Mouse (Mus musculus) hematopoietic stem cell, adult 5-6 weeks (primary cell): ENCODE measurements around the gene Trabd2b. TPM values are rescaled to one million over a fixed set of nuclear protein-coding genes. Genes with fewer than 3 reads are reported as not detected.

Source experiments
- ATAC-seq, 2 experiments: fragments of 125-278 bp in 1 of 2; replicated peaks in 1 of 2; 2 replicates each; pipeline ENCODE4 v1.8.0; 2016 to 2017; ENCODE audit warnings: inconsistent platforms in 2 of 2, mild to moderate bottlenecking in 2 of 2, moderate number of reproducible peaks in 2 of 2, low read depth in 1 of 2, moderate TSS enrichment in 1 of 2; ENCODE audit not compliant: low FRiP score in 2 of 2, poor library complexity in 2 of 2, severe bottlenecking in 2 of 2, insufficient read depth in 1 of 2, low TSS enrichment in 1 of 2
- total RNA-seq: library from RNA; stranded (forward); fragments of 172-1452, 232-1000 nt; gene quantifications from 2 replicates; pipeline ENCODE4 v1.2.3, GENCODE M21; 2017

Gene Trabd2b
- total RNA-seq, 1 experiment from 2014 or later: 0.10 TPM

DNA sequence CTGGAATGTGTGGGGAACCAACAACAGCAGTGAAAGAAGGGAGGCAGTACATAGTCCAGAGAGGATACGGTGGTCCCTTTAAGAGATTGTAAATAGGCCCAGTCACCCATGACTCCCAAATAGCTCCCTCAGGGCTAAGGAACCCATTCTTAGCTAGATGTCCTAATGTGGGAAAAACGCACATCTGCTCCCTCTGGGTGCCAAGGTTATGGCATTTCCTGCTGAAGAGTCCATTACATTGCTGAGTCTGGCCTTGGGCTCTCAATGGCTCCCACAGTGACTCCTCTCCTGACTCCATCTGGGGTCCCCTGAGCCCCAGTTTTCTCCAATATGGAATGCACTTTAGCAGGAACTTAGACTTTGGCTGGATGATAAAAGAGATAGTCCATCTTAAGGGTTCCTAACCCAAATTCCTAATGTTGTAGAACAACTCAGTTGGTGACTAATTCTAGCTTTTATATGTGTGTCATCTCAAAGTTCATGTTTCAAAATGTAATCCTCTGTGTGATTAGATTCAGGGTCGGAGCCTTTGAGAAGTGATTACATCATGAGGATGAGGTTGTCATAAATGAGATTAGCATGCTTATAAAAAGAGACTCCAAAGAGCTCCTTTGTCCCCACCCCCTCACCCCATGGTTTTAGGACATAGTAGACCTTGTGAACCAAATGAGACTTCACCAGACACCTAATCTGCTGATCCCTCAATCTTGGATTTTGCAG, 139.1 kb downstream of the Trabd2b start:
- ATAC-seq: no peak

- peak; percentile 56 to 65 for ATAC-seq
Measured at GRCm38 (mm10) chr4:114547658-114548448, 141.3 kb downstream of the Trabd2b start.

- ATAC-seq: no peak
Measured at GRCm38 (mm10) chr4:114549487-114549886, 143.0 kb downstream of the Trabd2b start.

GRCm38 (mm10) chr4:114550471-114551156, 144.1 kb downstream of the Trabd2b start:
- no peak for ATAC-seq

DNA sequence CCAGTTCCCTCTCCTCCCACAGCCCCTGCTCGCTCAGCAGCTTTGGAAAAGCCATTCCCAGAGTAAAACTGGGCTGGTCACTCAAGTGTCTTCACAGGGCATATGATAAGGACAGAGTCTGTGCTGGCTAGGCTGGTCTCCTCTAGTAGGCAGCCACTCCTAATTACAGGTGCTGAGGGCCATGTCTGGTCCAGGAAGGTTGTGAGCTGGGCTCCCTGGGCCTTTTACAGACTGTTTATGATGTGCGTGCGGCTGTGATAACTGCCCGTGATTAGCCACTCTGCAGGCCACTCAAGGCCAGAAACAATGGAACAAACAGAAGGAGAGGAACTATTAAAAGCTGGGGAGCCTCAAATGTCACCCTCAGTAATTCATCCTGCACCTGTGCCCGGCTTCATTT, 150.4 kb downstream of the Trabd2b start:
- no peak for ATAC-seq

- no peak for ATAC-seq
Measured at GRCm38 (mm10) chr4:114557731-114558130, 151.2 kb downstream of the Trabd2b start.

- ATAC-seq: no peak
Measured at GRCm38 (mm10) chr4:114558487-114558886, 152.0 kb downstream of the Trabd2b start.

DNA sequence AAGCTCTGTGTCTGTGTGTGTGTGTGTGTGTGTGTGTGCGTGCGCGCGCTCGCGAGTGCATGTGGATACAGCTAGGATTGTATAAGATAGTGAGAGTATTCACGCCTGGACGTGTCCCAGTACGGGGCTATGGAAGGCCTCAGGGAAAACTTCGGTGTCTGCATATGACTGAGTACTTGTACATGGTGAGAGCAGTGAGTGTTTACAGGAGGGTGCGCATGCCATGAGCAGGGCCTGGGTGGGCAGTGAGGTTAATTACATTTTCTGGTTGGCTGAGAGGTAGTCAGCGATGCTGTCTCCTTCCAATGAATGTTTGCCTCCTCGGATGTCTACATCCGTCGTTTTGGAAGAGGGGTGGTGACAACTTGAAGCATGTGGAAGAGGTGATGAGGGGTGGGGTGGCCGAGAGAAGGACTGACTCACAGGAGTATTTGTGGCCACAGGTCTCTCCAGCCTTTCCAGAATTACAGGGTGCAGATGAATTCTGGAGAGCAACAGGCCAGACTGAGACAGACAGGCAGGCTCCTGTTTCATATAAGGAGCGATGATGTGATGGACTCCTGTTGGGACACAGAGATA, 154.2 kb downstream of the Trabd2b start:
- ATAC-seq: no peak

DNA sequence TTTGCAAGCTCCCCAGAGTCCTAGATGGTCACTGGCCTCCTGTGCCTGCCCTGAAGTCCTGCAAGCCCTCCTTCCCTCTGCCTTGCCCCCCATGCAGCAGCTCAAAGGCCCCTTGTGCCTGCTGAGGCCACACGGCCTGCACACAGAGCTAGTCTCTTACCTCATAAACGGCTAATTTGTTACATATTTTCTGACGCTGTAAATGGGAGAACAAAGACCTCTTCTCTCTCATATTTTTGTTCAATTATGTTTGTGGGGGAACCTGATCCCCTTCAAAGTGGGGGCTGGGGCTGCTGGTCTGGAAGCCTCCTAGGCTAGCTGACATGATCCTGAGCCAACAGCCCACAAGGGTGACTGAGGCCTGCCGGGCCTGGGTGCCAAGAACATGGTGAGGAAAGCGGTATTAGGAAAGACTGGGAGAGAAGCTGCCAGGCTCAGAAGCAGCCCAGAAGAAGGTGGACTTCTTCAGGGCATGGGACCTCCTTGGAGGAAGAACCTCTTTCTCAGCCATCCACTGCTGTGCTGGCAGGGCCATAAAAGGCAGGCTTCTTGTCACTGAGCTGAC, 157.7 kb downstream of the Trabd2b start:
- no peak for ATAC-seq

DNA sequence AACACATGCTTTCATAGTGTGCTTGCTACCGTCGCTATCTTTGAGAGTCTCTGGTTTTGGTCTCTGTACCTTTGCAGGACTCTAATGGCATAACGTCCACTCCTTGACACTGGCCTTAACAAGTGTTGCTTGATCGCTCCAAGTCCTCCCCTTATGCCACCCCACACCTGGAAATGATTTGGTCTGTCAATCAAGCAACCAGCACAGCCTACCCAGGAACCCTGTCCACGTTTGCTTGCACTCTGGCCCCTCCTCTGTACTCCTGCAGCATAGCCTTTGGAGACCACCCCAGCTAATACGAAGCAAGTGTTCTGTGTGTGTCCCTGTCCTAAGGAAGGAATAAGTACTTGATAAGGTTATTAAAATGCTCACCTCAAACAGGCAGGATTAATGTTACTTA, 161.1 kb downstream of the Trabd2b start:
- no peak for ATAC-seq

GRCm38 (mm10) chr4:114568081-114568605, 161.6 kb downstream of the Trabd2b start:
- ATAC-seq: no peak

- peak; percentile 16 to 17; a peak in 2 of 4 replicates for ATAC-seq
Measured at GRCm38 (mm10) chr4:114578153-114578950, 171.8 kb downstream of the Trabd2b start.

DNA sequence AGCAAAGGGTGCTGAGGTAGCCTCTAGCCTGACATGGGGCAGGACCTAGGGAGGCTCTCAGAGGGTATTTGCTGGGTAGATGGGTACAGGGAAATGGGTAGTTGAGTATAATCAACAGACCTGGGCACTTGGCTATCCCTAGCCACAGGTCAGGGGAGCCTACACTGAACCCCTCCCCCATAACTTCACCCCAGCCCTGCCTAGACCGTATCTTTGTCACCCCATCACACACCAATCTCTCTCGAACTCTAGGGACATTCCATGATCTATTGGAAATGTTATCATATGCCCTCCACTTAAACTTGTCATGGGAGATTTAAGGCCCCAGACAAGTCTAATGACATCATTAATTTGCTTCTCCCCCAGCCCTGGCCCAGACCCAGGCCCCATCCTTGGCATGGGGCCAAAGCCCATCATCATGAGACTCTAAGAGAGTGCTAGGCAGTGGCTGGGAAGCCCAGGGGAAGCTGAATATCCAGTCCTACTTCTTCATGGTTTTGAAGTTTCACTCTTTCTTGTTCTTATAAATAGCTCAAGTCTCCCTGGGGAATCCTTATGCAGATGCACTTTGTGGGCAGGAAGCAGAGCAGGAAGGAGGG, 177.1 kb downstream of the Trabd2b start:
- no peak for ATAC-seq

DNA sequence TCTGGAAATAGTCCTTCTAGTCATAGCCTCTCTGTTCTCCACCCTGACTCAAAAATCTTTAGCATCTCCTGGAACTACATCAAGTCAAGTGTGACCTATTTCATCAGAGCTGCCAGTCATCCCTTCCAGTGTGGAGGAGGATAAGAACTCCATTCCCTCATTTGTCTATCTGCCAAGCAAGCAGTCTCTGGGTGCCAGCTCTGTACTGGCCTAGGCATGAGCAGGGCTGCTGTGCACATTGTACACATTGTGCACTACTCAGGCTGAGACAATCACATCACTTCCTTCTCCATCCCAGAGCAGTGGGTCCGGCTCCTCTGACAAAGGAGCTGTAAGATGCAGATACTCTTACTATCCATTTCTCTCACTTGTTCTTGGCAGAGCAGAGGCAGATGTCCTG, 178.2 kb downstream of the Trabd2b start:
- no peak for ATAC-seq

- no peak for ATAC-seq
Measured at GRCm38 (mm10) chr4:114593554-114594215, 187.2 kb downstream of the Trabd2b start.

- ATAC-seq: no peak
Measured at GRCm38 (mm10) chr4:114595188-114595701, 188.7 kb downstream of the Trabd2b start.
